Mouse (Mus musculus): ENCODE measurements at regions not wholly inside any gene's neighbourhood (a gene's known extent, or its start where the extent isn't known, plus 50 kb on each side); places are given as distances from the start of the nearest gene placed in this dataset.

DNA sequence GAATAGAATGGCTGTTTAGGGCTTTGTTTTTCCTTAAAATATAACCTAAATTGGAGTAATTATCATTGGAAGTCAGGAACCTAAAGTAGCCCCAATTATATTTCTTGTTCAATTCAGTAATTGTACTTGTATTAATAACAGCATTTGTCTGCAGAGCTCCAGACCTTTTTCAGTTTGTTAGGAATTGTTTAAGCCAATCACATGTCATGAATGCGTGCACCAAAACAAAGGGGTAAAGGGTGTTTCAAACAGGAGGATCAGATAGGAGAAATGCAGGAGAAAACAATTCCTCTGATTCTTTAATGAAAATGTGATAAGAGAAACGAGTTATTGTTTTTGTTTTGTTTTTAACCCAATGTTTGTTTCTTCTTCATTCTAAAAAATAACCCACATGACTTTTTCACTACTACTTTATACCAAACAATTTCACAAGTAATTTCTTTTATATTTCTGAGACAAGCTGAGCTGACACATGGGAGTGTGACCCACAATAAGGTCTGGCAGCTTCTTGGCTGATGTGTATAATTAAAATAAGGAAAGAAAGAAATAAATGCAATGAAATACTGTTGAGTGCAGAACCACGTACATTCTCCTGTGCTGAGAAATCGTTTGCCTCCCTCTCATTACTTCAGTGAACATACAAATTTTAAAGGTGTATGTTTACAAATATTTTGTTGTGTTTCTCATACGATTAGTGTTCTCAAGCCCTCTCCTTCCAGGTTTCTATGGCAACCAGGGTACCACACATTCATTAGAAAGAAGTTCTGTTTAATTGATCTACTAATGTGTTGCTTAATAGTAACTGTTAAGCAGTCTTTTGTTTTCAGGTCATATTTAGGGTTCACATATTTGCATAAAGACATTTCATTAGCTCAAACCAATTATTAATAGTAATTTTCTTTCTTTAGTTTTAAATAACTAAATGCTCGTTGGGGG, 397.7 kb downstream of the Isl1 start:
- in situ Hi-C loops (cut with MboI, MseI) = loop anchor here in 1 of 2 experiments (10.0 kb wide), 1 partner anchor 1267 kb away; no protein-coding TSS in a partner anchor

DNA sequence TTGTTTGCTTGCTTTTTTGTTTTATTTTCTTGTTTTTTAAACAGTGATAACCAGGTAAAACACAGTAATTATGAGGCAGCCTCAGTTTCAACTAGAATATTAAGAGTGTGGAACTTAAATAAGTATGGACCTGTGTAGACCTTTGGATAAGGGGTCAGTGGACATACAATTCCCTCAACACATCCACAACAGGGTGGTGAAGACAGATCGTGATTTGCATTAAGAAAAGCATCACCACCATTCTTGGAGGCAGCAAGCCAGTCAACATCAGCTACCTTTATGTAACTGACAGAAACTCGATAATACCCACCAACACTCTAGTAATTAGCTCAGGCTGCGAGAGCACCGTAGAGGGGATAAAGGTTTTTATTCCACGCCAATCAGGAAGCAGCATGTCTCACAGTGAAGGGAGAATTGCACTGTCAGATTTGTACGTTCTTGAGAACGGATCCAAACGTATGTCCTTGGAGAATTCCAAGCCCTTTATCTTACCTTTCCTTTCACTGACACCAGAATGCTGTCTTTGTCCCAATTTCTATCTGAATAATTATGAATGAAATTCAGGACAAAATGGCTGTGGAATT, 398.5 kb downstream of the Isl1 start:
- in situ Hi-C loops (cut with MboI, MseI) = loop anchor here in 1 of 2 experiments (10.0 kb wide), 1 partner anchor 1266 kb away; no protein-coding TSS in a partner anchor

DNA sequence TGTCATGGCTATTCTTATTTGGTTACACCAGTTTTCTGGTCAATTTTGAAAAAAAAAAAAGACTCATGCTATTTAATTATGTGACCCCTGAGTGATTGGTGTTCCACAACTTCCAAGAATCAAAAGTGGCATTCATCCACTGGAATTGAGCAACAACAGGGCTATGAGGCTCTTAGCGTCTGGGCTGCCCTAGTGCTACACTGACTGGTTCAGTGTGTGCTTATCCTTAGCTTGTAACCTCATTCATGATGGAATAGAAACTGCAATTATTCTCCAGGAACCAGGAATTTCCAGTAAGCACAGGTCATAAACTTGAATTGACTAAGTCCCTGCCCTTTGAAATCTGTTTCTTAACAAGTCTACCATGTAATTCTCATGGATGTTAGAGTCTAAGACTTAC, 428.9 kb downstream of the Isl1 start:
- in situ Hi-C loops (cut with MboI, MseI) = no loop called here

DNA sequence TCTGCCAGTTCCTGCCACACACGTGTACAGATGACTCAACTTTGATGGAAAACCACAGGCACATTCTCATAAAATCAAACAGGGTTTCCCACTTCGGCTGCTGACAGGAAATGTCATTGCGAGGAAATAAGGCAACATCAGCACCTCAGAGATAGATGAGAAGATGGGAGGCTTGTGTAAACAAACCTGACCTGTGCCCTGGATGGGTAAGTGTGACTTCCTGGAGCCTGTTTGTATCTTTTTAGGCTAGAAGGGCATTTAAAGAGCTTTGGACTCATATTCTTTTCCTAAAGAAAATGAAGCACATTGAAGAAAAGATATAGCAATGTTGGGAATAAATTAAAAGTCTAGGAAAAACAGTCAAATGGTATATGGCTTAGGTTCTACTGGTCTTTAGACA, 449.0 kb downstream of the Isl1 start:
- in situ Hi-C loops (cut with MboI, MseI) = loop anchor here in 1 of 2 experiments (5.0 kb wide), 1 partner anchor 82 kb away; no protein-coding TSS in a partner anchor

DNA sequence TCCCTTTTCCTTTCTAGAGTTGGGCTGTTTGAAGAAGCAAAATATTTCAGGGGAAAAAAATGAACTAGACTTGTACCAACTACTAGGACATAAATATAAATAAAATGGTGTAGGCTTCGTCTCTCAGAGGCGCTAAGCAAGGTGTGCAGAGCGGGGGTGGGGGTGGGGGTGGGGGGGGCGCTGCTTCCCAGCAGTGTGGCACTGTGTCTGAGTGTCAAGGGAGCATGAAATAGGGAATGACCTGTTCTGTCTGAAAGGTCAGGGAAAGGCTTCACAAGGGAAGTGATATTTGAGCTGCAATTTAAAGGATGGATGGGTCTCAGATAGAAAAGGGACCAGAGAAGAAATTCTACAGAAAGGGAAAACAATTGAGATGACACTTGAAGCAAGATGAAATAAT, 452.9 kb downstream of the Isl1 start:
- in situ Hi-C loops (cut with MboI, MseI) = no loop called here

DNA sequence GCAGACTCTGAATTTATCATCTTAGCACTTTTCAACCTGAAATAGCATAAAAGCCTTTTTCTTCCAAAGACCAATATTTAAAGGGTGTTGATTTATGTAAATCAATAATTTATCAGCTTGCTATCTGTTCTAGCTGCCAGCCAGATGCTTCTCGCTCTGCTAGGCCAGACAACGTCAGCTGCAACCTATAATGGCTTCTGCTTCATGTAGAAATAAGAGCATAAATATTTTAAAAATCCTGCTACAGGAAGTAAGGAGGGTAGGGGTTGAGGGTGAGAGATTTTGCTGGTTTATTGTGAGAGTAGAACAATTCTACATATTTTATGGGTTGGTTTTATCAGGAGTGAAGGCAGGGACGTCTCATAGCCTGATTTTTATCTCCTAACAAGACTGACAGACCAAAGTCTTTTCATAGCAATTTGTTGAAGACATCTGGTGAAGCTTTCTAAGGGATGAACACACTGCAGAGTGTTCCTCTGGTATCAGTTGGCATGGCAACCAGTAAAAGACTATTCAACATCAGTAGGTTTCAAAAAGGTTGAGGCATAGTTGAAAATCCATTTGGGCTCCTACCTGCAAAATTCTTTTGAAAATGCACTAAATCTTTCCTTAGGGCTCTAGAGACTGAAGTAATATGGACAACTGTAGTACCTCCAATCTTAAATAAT, 456.7 kb downstream of the Isl1 start:
- in situ Hi-C loops (cut with MboI, MseI) = no loop called here

DNA sequence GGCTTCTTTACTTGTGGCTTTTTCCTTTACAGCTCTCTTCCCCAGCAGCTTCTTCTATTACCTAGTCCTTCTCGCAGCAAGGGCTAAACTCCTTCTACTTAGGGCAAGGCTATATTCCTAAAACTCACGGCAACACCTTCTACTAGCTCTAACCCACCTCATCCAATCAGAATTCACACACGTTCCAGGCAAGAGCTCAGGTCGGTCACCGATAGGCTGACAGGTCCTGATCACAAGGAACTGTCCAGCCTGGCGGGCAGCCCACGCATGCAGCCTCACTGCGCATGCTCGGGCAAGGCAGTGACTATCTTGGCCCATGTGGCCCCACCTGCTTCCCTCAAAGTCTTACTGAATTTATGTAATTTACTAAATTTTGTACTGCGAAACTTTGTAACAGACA, 466.4 kb downstream of the Isl1 start:
- in situ Hi-C loops (cut with MboI, MseI) = no loop called here

DNA sequence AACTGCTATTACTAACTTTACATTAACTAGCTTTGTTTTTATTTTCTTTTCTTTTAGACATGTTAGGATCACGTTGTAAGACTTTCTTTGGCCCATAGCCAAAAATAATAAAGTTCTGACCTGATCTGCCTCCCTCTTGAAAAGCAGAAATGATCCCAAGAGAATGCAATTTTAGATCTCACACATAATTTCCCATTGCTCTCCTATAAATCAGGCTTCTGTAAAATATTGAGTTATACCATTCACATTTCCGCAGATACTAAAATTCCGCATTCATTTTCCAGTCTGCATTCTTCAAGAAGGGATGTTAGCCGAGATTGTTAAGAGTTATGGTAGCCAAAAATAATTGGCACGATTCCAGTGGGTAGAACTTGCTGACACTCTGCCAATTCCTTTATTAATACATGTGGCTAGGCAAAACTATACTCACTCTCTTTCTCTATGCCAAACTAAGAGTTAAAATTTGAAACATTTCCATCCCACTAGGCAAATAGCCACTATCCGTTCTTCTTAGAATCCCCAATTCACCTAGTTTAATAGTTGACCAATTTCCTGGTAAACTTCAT, 473.2 kb downstream of the Isl1 start:
- in situ Hi-C loops (cut with MboI, MseI) = no loop called here

DNA sequence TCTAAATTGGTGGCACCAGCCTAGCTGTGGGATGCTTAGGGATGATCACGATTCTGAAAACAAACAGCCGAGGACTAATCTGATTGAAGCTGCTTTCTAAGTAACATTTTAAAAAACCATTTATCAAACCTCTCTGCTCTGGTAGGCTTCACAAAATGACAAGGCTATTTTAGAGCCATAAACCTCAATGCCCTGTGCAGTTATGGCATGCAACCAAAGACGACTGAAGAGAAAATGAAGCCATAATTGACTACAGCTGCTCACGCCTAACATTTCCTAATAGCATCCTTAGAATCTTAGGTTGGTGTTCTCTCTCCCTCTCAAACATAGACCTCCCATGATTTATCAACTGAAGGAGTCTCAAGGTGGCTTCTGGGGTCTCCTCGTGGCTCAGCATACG, 484.3 kb downstream of the Isl1 start:
- in situ Hi-C loops (cut with MboI, MseI) = no loop called here

DNA sequence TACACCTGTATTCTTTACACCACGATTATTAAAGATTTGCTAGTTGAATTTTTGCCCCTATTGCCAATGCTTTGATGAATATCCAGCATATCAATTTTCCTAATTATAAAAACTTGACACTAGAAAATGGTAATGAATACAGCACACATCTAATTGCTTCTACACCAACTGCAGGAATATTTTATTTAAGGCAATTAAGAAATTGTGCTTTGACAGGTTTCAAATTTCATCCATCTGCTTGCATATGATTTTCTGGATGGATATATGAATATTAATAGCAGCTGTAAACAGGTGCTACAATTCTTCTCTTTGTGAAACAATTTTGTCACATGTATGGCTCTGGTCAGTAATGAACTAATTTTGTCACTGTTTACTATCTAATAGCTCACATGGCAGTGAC, 487.0 kb downstream of the Isl1 start:
- in situ Hi-C loops (cut with MboI, MseI) = loop anchor here in 1 of 2 experiments (25.0 kb wide), 1 partner anchor 785 kb away; no protein-coding TSS in a partner anchor

DNA sequence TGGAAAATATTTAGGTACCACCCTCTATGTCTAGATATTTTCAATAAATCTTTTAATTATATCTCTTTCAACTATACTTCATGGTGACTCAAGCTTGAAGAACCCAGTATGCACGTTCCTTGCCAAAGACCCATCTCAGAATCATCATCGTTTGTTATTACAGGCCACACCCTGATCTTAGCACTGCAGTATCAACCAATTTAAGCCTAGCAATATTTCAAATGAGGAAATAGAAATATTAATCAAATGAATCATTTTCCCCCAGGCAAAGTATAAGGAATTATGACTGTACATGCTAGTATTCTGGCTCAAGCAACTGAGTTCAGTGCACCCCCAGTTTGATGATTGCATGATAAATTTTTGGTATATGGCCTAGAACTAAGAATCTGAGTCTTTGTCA, 495.3 kb downstream of the Isl1 start:
- in situ Hi-C loops (cut with MboI, MseI) = loop anchor here in 1 of 2 experiments (25.0 kb wide), 1 partner anchor 777 kb away; no protein-coding TSS in a partner anchor

DNA sequence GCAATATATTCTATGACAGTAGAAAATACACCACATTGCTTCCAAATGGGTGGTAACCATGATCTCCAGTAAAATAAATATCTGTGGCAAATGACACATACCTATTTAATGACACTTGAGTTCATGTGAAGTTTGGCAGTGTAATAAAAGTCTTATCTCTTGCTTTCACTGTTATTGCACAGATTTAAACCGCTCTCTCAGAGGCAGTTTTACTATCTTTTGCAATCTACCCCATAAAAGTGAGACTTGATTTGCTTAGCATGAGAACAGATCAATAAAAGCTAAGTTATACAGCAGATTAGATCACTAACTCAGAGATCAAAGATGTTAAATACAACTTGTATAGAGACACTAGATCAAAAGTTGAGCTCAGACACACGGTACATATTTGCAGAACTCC, 510.2 kb downstream of the Isl1 start:
- in situ Hi-C loops (cut with MboI, MseI) = no loop called here

DNA sequence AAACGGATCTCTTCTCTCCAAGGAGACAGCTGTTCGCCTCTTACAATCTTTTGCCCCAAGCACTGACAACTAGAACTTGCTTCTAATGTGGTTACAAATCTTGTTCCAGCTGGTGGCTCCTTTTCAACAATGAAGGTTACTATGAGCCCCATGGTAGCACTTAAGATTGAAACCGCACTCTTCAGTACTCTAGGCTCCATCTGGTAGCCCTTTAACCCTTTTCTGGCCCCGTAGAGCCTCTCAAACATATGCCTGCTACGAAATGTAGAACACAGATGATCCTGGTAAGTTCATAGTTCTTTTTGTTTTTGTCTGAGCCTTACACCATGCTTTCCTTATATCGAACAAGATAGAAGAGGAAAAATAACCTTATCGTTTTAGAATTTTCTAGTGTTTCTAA, 558.2 kb downstream of the Isl1 start:
- in situ Hi-C loops (cut with MboI, MseI) = no loop called here

DNA sequence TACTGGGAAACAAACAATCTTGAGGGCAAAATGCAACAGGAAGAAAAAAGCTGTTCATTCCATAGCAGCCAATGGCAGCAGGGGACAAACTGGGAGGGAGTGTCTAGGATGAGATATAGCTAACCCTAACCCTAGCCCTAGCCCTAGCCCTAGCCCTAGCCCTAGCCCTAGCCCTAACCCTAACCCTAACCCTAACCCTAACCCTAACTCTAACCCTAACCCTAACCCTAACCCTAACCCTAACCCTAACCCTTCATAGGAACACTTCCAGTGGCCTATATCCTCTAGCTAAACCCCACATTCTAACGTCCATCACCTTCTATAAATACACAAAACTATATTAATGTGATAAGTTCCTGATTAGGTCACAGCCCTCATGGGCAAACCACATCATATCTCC, 567.4 kb downstream of the Isl1 start:
- in situ Hi-C loops (cut with MboI, MseI) = loop anchor here in 1 of 2 experiments (10.0 kb wide), 1 partner anchor 537 kb away; no protein-coding TSS in a partner anchor

DNA sequence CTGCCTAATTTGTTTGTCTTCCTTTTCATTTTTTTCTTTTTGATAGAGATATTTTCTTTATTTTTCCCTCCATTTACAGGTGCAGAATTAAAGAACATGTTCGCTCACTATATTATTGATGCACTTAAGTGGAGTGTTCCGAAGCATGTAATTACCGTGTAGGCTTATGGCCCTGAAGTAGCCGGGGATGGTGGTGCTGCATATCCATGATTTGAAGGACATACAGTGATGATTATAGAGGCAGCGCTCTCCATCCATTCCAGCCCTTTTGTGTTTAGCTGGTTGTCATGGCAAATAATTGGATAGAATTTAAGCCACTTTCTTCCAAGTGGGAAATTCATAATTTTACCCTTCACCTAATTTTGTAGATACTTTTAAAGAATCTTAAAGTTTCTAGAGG, 581.5 kb downstream of the Isl1 start:
- in situ Hi-C loops (cut with MboI, MseI) = no loop called here

DNA sequence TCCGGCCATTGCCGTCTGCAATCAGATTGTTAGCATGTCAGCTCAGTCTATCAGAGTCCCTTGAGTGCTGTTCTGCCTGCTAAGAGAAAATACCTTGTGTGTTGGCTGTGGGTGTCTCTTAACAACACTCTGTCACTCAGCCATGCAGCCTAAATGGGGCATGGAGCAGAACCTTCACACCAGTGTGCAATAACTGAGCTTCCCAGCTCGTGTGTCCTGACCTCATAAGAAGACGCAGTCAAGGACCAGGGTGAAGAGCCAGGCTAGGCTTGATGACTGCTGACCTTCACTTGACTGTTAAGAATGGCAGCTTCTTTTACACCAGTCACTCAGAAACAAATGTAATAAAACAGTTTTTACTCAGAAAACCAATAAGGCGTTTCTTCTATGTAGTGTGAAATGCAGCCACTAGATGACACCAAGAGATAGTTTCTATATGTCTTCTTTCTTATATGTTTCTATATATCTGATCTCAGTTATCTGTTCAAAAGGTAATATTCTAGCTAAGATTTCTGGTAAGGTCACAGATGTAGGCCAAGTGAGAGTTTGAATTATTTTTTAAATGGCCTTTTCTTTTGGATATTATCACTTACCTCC, 584.0 kb downstream of the Isl1 start:
- in situ Hi-C loops (cut with MboI, MseI) = no loop called here

DNA sequence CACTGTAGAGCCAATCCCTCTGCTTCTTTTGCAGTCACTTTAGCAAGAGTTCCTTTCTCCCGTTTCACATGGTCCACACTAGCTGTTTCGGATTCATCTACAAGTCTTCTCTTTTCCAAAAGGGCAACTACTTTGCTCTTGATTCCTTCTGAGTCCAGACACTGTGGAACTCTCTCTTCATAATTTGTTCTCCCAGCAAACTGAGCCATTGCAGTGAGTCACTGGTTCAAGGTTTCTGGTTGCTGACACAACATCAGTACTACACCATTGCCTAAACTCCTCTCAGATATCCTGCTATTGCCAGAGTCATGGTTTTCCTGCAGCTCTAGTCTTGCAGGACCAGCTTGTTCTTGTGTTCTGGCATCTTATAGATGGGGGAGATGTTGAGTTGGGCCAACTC, 590.2 kb downstream of the Isl1 start:
- in situ Hi-C loops (cut with MboI, MseI) = no loop called here

DNA sequence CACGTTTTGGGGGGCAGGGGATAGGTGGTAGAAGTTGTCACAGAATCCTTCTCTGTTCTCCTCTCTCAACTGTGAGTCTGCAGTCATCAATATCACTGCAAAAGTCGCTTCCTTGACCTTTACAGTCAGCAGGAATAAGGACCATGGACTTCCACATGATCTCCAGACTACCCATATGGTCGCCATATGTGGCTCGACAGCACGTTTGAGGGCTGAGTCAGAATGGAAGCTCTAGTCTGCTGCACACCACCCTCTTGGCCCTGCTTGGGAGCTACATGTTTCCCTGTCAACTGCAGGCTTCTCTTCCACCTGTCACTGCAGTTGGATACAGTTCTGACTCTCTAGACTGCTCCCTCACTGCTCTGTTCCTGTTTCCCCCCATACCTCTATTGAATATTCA, 590.6 kb downstream of the Isl1 start:
- in situ Hi-C loops (cut with MboI, MseI) = no loop called here

DNA sequence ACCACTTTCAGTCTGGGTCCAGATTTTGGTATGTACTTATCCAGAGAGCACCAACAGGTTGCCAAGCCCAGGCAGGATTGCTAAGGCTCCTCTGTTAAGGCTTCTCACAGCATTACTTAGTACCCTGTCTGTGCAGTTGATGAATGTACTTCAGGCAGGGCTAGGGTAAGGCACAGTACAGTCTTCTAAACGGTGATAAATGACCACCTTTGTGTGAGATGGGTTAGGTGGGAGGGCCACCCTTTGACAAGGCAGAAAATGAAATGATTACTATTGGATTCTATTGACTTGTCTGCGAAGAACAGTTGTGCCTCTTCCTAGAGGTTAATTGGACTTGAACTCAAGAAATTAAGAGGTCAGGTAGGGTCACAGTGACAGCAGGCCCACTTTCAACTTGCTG, 594.4 kb upstream of the Itga1 start:
- in situ Hi-C loops (cut with MboI, MseI) = no loop called here

DNA sequence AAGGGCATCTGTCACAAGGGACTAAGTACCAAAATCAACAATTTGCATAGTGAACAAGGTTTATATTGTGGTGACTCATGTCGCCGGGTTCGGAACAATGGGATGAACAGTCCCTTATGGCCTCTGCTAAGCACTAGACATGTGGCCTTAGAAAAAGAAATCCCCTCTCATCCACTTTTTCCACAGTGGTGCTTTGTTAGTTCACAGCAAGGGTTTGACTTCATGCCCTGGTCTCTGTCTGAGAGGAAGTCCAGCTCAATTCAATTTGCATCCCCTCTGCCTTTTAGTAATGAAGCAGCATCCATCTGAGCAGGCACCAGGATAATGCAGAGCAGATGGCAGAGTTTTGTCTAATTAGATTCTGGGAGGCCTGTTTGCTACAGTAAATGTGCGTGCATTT, 585.7 kb upstream of the Itga1 start:
- in situ Hi-C loops (cut with MboI, MseI) = no loop called here

DNA sequence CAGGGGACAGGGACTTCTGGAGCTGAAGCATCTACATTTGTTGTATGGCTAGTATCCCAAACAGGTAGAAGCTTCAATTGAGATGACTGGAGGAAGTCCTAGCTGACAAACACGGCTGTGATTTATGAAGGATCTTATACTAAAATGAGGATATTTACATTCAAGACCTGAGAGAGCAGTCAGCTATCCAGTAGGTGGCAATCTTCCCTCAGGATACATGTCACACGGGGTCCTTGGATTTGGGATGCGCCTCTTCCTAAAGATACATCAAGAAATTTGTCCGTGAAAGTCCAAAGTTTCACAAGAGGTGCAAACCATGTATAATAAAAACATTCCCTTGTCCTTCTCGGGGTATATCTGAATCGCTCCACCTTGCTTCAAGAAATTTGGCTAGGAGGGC, 577.8 kb upstream of the Itga1 start:
- in situ Hi-C loops (cut with MboI, MseI) = no loop called here
